Mouse (Mus musculus) cerebellum, postnatal 25 days (tissue): ENCODE results near the gene Ngp.
"Not testable (repeated sequence)": the region's sequence is repeated elsewhere in the genome, so short reads cannot be mapped to it uniquely, and the experiment has no call there.

Experiments used
- DNase-seq, 2 experiments: peaks; one replicate each; pipeline ENCODE4 v3.0.0; 2021; ENCODE audit warnings: mixed read lengths in 2 of 2

Gene Ngp

DNA sequence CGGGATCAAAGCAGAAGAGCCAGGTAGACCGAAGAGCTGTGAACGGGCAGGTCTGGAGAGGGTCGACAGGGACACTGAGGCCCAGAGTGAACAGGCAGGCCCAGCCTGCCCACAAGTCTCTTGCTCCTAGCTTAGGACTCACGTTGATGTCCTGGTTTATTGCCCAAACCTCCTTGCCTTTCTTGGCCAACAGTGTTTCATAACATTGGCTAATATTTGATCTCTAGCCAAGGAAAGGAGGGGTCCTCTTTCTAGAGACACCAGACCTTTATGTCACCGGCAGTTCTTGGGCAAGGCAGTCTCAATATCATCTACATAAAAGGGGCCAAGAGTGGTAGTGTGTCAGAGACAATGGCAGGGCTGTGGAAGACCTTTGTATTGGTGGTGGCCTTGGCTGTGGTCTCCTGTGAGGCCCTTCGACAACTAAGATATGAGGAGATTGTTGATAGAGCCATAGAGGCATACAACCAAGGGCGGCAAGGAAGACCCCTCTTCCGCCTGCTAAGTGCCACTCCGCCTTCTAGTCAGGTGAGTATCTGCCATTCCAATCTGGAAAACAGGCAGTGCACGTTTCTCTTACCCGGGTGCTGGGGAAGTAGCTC, at the start of gene Ngp:
Gene Ngp, plus strand, starts transcription at position 237 of the 602 bp plus-strand sequence.
- DNase-seq = no peak

DNA sequence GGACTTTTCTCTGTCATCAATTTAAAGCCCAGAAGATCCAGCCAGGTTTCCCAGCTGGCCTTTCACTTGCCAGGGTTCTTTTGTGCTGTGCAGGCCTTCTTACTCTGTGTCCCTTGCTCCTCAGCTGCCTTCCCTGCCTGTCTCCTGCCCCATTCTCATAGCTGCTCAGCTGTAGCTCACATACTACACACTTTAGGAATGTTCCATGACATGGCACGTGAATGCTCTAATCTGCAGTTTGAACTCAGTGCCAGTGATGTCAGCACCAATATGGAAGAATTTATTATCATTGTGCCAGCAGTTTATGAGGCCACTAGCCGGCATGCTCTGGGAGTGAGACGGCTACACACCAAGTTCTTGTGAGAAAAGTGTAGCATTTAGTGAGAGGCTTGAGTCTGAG, 49.7 kb upstream of the Ngp start:
- DNase-seq = no peak

DNA sequence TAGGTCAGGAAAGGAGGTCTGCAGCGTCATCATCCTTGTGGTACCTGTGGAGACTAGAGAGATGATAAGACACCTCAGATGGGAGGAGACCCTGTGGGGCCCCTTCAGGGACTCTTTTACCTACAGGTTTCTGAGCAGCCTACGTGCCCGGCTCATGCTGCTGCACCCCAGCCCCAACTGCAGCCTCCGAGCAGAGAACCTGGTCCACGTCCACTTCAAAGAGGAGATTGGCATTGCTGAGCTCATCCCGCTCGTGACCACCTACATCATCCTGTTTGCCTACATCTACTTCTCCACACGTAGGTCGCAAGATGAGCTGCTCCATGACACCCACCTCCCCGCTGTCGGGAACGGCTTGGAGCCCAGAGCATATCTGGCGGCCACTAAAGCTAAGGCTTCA, 45.7 kb upstream of the Ngp start:
- DNase-seq = no peak

- DNase-seq = no peak
These were observed 43.9 kb upstream of the Ngp start for GRCm38 (mm10) chr9:110375668-110376067.

- not testable (repeated sequence) for DNase-seq
These were observed 41.9 kb upstream of the Ngp start for GRCm38 (mm10) chr9:110377655-110378054.

GRCm38 (mm10) chr9:110379361-110379760, 40.2 kb upstream of the Ngp start:
- no peak for DNase-seq

GRCm38 (mm10) chr9:110380662-110381061, 38.9 kb upstream of the Ngp start:
- no peak for DNase-seq

GRCm38 (mm10) chr9:110381292-110381691, 38.3 kb upstream of the Ngp start:
- no peak for DNase-seq

- DNase-seq = no peak
These were observed 35.1 kb upstream of the Ngp start for GRCm38 (mm10) chr9:110384369-110384929.

GRCm38 (mm10) chr9:110388011-110388410, 31.5 kb upstream of the Ngp start:
- DNase-seq = no peak

- no peak for DNase-seq
These were observed 28.7 kb upstream of the Ngp start for GRCm38 (mm10) chr9:110390843-110391242.

GRCm38 (mm10) chr9:110393295-110393694, 26.3 kb upstream of the Ngp start:
- DNase-seq = peak in 1 of 2 experiments; percentile 54

GRCm38 (mm10) chr9:110400650-110401049, 18.9 kb upstream of the Ngp start:
- DNase-seq = no peak

- no peak for DNase-seq
These were observed 16.8 kb upstream of the Ngp start for GRCm38 (mm10) chr9:110402731-110403130.

GRCm38 (mm10) chr9:110403240-110403639, 16.3 kb upstream of the Ngp start:
- not testable (repeated sequence) for DNase-seq

GRCm38 (mm10) chr9:110407311-110408098, 12.0 kb upstream of the Ngp start:
- no peak for DNase-seq

- peak; percentile 96 to 99 for DNase-seq
These were observed 11.3 kb upstream of the Ngp start, which contains the start of gene Ptpn23 for GRCm38 (mm10) chr9:110408099-110408773. Ptpn23 (minus strand) TSS chr9:110408213.

- DNase-seq = peak; percentile 76 to 86
These were observed 8.3 kb upstream of the Ngp start for GRCm38 (mm10) chr9:110410908-110411887.

DNA sequence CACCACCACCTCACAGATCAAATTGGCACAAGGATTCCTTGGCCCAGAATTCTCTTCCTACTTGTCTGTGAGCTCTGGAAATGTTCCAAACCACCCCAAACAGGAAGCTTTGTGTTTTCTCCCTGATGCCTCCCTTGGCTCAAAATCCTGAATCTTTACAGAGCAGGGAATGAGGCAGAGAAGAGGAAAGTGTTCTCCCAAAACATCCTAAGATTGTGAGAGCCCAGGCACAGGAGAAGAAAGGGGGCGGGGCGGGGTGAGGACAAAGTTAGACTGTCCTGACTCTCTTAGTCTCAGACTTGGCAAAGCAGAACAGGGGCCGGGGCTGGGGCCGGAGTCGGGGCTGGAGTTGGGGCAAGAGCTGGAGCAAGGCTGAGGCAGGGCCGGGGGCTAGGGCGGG, 6.6 kb upstream of the Ngp start:
- DNase-seq = no peak

DNA sequence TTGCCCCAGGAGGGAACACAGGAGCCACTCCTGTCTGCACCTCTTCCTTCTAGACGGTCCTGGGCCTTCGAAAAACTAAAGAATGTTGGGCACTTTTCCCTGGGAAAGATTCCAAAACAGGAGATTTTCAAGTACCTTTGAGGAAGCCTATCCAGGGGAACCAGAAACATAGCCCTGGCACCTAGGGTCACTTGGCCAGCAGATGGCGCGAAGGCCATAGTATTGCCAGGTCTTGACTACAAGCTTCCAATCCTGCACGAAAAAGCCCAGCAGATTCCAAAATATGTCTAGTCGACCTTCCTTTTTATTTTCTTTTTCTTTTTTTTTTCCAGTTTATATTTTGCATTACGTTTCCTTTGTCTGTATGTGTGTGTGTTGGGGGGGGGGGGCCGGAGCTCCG, 5.8 kb upstream of the Ngp start:
- DNase-seq = peak; percentile 41 to 68

- DNase-seq = no peak
These were observed 11.7 kb downstream of the Ngp start for GRCm38 (mm10) chr9:110431241-110431640.

- DNase-seq = no peak
These were observed 13.5 kb downstream of the Ngp start for GRCm38 (mm10) chr9:110433045-110433444.
